Mouse (Mus musculus): ENCODE results near the gene Necap2. TPM values are rescaled to one million over a fixed set of nuclear protein-coding genes. Genes with fewer than 3 reads are reported as not detected.

Necap2 gene
- total RNA-seq, 2 experiments from 2014 or later = 33.7 to 35.8 TPM

- DNase-seq = no peak
Measured at GRCm38 (mm10) chr4:141030541-141031206, 47.5 kb downstream of the Necap2 start.

GRCm38 (mm10) chr4:141024992-141025391 lies 53.2 kb downstream of the Necap2 start:
- DNase-seq = no peak

- DNase-seq = no peak
Measured at GRCm38 (mm10) chr4:141024052-141024451, 54.1 kb downstream of the Necap2 start.

- no peak for DNase-seq
Measured at GRCm38 (mm10) chr4:141021614-141021929, 56.6 kb downstream of the Necap2 start.

- DNase-seq = peak; percentile 92
Measured at GRCm38 (mm10) chr4:141020811-141021613, 57.1 kb downstream of the Necap2 start.

GRCm38 (mm10) chr4:141020220-141020619 lies 57.9 kb downstream of the Necap2 start:
- DNase-seq = no peak

GRCm38 (mm10) chr4:141017657-141018436 lies 60.3 kb downstream of the Necap2 start:
- no peak for DNase-seq

Other genes starting within 250 kb of the Necap2 start
- not detected for gene Padi1, start 232.6 kb downstream of the Necap2 start, total RNA-seq (2021)
- under 1 TPM; 0.60 to 0.83 TPM for gene Padi2, start 172.0 kb downstream of the Necap2 start, total RNA-seq (2021)
- gene Sdhb, start 117.2 kb downstream of the Necap2 start, total RNA-seq (2021) = 100 to 1,000 TPM; 633 to 638 TPM
- 10 to 100 TPM; 22.4 to 24.3 TPM for gene Atp13a2, start 91.5 kb downstream of the Necap2 start, total RNA-seq (2021)
- gene Mfap2, start 67.9 kb downstream of the Necap2 start, total RNA-seq (2021) = 10 to 100 TPM; 63.0 to 65.1 TPM
- 1 to 10 TPM; 8.2 to 8.3 TPM for gene Crocc, start 17.8 kb downstream of the Necap2 start, total RNA-seq (2021)
- gene Spata21, start 10.0 kb upstream of the Necap2 start, total RNA-seq (2021) = not detected
- 100 to 1,000 TPM; 103 to 107 TPM for gene Szrd1, start 61.4 kb upstream of the Necap2 start, total RNA-seq (2021)
- 10 to 100 TPM; 13.9 to 14.9 TPM for gene Fbxo42, start 69.6 kb upstream of the Necap2 start, total RNA-seq (2021)
- 1 to 10 TPM in 1 of 2 experiments, under 1 TPM in 1; 0.72 to 1.7 TPM for gene Rsg1, start 135.6 kb upstream of the Necap2 start, total RNA-seq (2021)
- gene Arhgef19, start 161.1 kb upstream of the Necap2 start, total RNA-seq (2021) = 1 to 10 TPM; 4.6 to 5.1 TPM
- 10 to 100 TPM; 10.1 to 10.9 TPM for gene Epha2, start 222.9 kb upstream of the Necap2 start, total RNA-seq (2021)